Mouse (Mus musculus) thymus, adult 2 months (tissue): Measurements from ENCODE around the gene Prrt1.

ENCODE experiments used
- CTCF ChIP-seq: fragments of 200-500 bp; IDR thresholded peaks from 2 replicates; pipeline ENCODE4 v1.5.1; 2012; ENCODE audit warnings: mild to moderate bottlenecking, control low read depth, low read length, moderate library complexity, borderline replicate concordance; ENCODE audit not compliant: control insufficient read depth, poor library complexity, insufficient read depth; ENCODE audit errors: extremely low read depth
- POLR2A ChIP-seq: fragments of 200-500 bp; IDR thresholded peaks from 2 replicates; pipeline ENCODE4 v1.6.1; 2012; ENCODE audit warnings: mild to moderate bottlenecking, low read length, control low read depth, moderate library complexity; ENCODE audit not compliant: control insufficient read depth, poor library complexity, insufficient read depth; ENCODE audit errors: extremely low read depth

- TF ChIP-seq POLR2A (no peak), CTCF (no peak)
Observed at GRCm38 (mm10) chr17:34591029-34591993, 38.0 kb upstream of the Prrt1 start, which contains the start of gene Pbx2.
